Mouse (Mus musculus): Measurements from ENCODE around the gene Osbpl8.

DNA sequence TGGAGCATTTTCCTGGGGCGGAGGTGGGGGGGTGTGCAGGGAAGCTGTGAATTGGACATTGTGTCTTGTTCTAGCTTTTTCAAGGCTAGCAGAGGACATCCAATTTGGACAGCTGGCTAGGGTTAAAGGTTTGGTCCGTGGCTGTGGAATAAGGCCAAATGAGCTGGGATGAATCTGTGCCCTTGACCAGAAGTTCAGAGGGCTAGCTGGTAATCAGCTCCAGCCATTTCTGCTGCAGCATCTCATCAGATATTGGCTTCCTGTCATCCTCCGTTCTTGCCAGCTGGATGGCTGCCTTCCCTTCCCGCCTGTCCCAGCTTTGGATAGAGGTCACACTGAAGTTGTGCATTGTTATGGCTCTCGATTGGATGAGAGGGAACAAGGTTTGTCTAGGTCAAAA, 164.8 kb downstream of the Osbpl8 start:
- TF ChIP-seq CTCF (IDR thresholded peaks at IDR 0.05; ENCODE audit: low read depth): no peak
- TF ChIP-seq EP300 (IDR thresholded peaks at IDR 0.05; ENCODE audit: low read depth): no peak
